Comparison of ENCODE assay signal across 8 mouse cellular contexts in the genomic region with DNA sequence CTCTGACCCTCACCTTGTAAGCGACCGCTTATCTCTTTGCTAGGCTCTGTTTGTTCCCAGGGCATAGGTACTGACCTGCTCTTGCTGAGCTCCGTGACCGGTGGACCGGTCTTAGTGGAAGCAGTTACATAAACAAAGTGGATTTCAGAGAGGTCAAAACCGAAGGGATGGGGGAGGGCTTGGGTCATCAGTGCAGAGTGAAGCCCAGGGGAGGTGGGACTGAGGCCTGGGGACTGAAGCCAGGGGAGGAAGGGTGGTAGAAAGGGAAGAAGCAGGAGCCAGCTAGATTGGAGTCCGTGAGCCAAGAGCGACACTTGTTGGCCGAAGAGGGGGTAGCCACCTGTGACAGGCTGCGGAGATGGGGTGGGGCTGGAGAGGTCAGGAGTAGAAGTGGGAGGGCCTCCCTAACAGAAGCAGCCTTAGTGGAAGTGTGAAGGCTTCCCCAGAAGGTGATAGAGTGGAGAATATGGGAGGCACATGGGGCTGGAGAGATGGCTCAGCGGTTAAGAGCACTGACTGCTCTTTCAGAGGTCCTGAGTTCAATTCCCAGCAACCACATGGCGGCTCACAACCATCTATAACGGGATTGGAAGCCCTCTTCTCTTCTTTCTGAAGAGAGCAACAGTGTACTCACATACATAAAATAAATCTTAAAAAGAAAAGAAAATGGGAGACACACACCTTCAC. TPM values are rescaled to one million over a fixed set of nuclear protein-coding genes. Genes with fewer than 3 reads are reported as not detected.
A peak's percentile ranks its signal among the peaks of the same experiment; 100 is the strongest.
DNase-seq lines count a peak whose midpoint lies in the region; ATAC-seq and TF ChIP-seq lines count a peak whose summit lies in the region.

No protein-coding gene starts in this region.

- H3K27ac ChIP-seq in forebrain, postnatal 0 days (ENCODE audit: low read depth, low read length): no peak overlapping the region
- H3K27ac ChIP-seq in hindbrain, embryonic 14.5 days: no peak overlapping the region
- 0 out of 2 replicates have a peak overlapping the region, but pooled peaks have one; percentile 19 for H3K27ac ChIP-seq in liver, embryonic 11.5 days (ENCODE audit: low read depth, low read length)

- no peaks in the 10 kb centered on the region for H3K36me3 ChIP-seq in forebrain, postnatal 0 days (ENCODE audit: insufficient read depth)
- H3K36me3 ChIP-seq in hindbrain, embryonic 14.5 days (replicated peaks; ENCODE audit: control insufficient read depth, insufficient read depth): no peaks in the 10 kb centered on the region
- H3K36me3 ChIP-seq in liver, embryonic 11.5 days (ENCODE audit: control insufficient read depth, insufficient read depth, low read length): no peaks in the 10 kb centered on the region

- peak; percentile 66 for TF ChIP-seq CTCF in forebrain, postnatal 0 days (IDR thresholded peaks at IDR 0.05; ENCODE audit: low read depth)

- ATAC-seq in forebrain, postnatal 0 days: peak; percentile 50
- ATAC-seq in hindbrain, embryonic 14.5 days (ENCODE audit: low FRiP score): peak; percentile 37; the same call in 1 of the 2 replicates
- peak; percentile 82 for ATAC-seq in liver, embryonic 11.5 days (replicated peaks; ENCODE audit: low FRiP score)

- no peaks in the 10 kb centered on the region for H3K9me3 ChIP-seq in forebrain, postnatal 0 days (ENCODE audit: low read length)
- no peaks in the 10 kb centered on the region for H3K9me3 ChIP-seq in hindbrain, embryonic 14.5 days (ENCODE audit: control insufficient read depth, low read length)
- no peaks in the 10 kb centered on the region for H3K9me3 ChIP-seq in liver, embryonic 11.5 days (ENCODE audit: control insufficient read depth, low read length)

- H3K4me1 ChIP-seq in forebrain, postnatal 0 days (ENCODE audit: insufficient read depth): no peaks in the 10 kb centered on the region
- no peaks in the 10 kb centered on the region for H3K4me1 ChIP-seq in hindbrain, embryonic 14.5 days (replicated peaks; ENCODE audit: control insufficient read depth, insufficient read depth, low read length)
- H3K4me1 ChIP-seq in liver, embryonic 11.5 days (replicated peaks; ENCODE audit: control insufficient read depth, insufficient read depth, low read length): peaks cover 23% of the 10 kb centered on the region

- H3K4me3 ChIP-seq in forebrain, postnatal 0 days (ENCODE audit: low read depth, low read length): no peak overlapping the region
- H3K4me3 ChIP-seq in hindbrain, embryonic 14.5 days (replicated peaks; ENCODE audit: low read length): no peak overlapping the region
- H3K4me3 ChIP-seq in liver, embryonic 11.5 days (ENCODE audit: low read depth, low read length): no peak overlapping the region

- DNase-seq in cerebellum, postnatal 14 days: peak; percentile 62 to 71
- no peak for DNase-seq in cerebellum, adult 9-11 months
- peak; percentile 80 for DNase-seq in adrenal gland, adult 2 months
- peak; percentile 40 for DNase-seq in forebrain, postnatal 0 days
- DNase-seq in hindbrain, embryonic 14.5 days (ENCODE audit: low spot score): peak; percentile 57
- peak; percentile 84 for DNase-seq in liver, embryonic 11.5 days (ENCODE audit: low spot score)
- DNase-seq in natural killer cell, adult 2 months (ENCODE audit: low spot score in 2 of 2): peak; percentile 76 to 79
- peak; percentile 76 for DNase-seq in thymus, postnatal 36 days

- WGBS in forebrain, postnatal 0 days: 46% methylated on average over 13 of the region's 13 CpGs
- WGBS in hindbrain, embryonic 14.5 days: 45% methylated on average over 13 of the region's 13 CpGs
- 29% methylated on average over 13 of the region's 13 CpGs for WGBS in liver, embryonic 11.5 days

- no peak overlapping the region for H3K9ac ChIP-seq in forebrain, postnatal 0 days
- H3K9ac ChIP-seq in hindbrain, embryonic 14.5 days: no peak overlapping the region
- H3K9ac ChIP-seq in liver, embryonic 11.5 days (ENCODE audit: low read depth, low read length): 0 out of 2 replicates have a peak overlapping the region, but pooled peaks have one; percentile 3

- H3K4me2 ChIP-seq in forebrain, postnatal 0 days (ENCODE audit: low read depth): no peak overlapping the region
- no peak overlapping the region for H3K4me2 ChIP-seq in hindbrain, embryonic 14.5 days (replicated peaks)
- no peak overlapping the region for H3K4me2 ChIP-seq in liver, embryonic 11.5 days

- H3K27me3 ChIP-seq in forebrain, postnatal 0 days (ENCODE audit: insufficient read depth, low read length): no peaks in the 10 kb centered on the region
- no peaks in the 10 kb centered on the region for H3K27me3 ChIP-seq in hindbrain, embryonic 14.5 days (ENCODE audit: control insufficient read depth, insufficient read depth, low read length)
- H3K27me3 ChIP-seq in liver, embryonic 11.5 days (replicated peaks; ENCODE audit: control insufficient read depth, insufficient read depth, low read length): no peaks in the 10 kb centered on the region

RNA-seq across cellular contexts. Expression of a gene that starts 22.6 kb away (rescaled TPM):
- total RNA-seq in adrenal gland, adult 2 months (2021): 100 to 1,000 TPM; 120 to 124 TPM
- polyA plus RNA-seq in adrenal gland, adult 2 months (2012; rRNA removed): 150 and 153 TPM in 2 replicates
- total RNA-seq in forebrain, postnatal 0 days (2014; rRNA removed): 8.7 and 14.6 TPM in 2 replicates
- polyA plus RNA-seq in forebrain, postnatal 0 days (2015; fragmentation: Nextera tagmentation; extraction: Ambion mirVana): 10.3 and 12.0 TPM in 2 replicates
- 6.4 and 7.8 TPM in 2 replicates for polyA plus RNA-seq in hindbrain, embryonic 14.5 days (2014; fragmentation: Nextera tagmentation; extraction: Ambion mirVana)
- polyA plus RNA-seq in liver, embryonic 11.5 days (2014; fragmentation: Nextera tagmentation; extraction: Ambion mirVana): 41.6 and 47.0 TPM in 2 replicates

RNA-seq across cellular contexts. Expression of a gene that starts 36.3 kb away (rescaled TPM):
- not detected for total RNA-seq in adrenal gland, adult 2 months (2021)
- not detected in 2 replicates for polyA plus RNA-seq in adrenal gland, adult 2 months (2012; rRNA removed)
- not detected in 2 replicates for total RNA-seq in forebrain, postnatal 0 days (2014; rRNA removed)
- polyA plus RNA-seq in forebrain, postnatal 0 days (2015; fragmentation: Nextera tagmentation; extraction: Ambion mirVana): not detected in 2 replicates
- polyA plus RNA-seq in hindbrain, embryonic 14.5 days (2014; fragmentation: Nextera tagmentation; extraction: Ambion mirVana): not detected in 2 replicates
- 0.11 TPM in 1 of 2 replicates, not detected in the other for polyA plus RNA-seq in liver, embryonic 11.5 days (2014; fragmentation: Nextera tagmentation; extraction: Ambion mirVana)

RNA-seq across cellular contexts. Expression of a gene that starts 36.4 kb away (rescaled TPM):
- total RNA-seq in adrenal gland, adult 2 months (2021): 10 to 100 TPM; 24.2 to 30.5 TPM
- polyA plus RNA-seq in adrenal gland, adult 2 months (2012; rRNA removed): 25.7 and 30.6 TPM in 2 replicates
- total RNA-seq in forebrain, postnatal 0 days (2014; rRNA removed): 35.5 and 38.8 TPM in 2 replicates
- 22.4 and 29.3 TPM in 2 replicates for polyA plus RNA-seq in forebrain, postnatal 0 days (2015; fragmentation: Nextera tagmentation; extraction: Ambion mirVana)
- 27.8 and 30.5 TPM in 2 replicates for polyA plus RNA-seq in hindbrain, embryonic 14.5 days (2014; fragmentation: Nextera tagmentation; extraction: Ambion mirVana)
- polyA plus RNA-seq in liver, embryonic 11.5 days (2014; fragmentation: Nextera tagmentation; extraction: Ambion mirVana): 11.5 and 11.8 TPM in 2 replicates

RNA-seq across cellular contexts. Expression of a gene that starts 39.0 kb away (rescaled TPM):
- not detected for total RNA-seq in adrenal gland, adult 2 months (2021)
- 0.88 and 1.6 TPM in 2 replicates for polyA plus RNA-seq in adrenal gland, adult 2 months (2012; rRNA removed)
- total RNA-seq in forebrain, postnatal 0 days (2014; rRNA removed): not detected in 2 replicates
- 0.16 and 0.74 TPM in 2 replicates for polyA plus RNA-seq in forebrain, postnatal 0 days (2015; fragmentation: Nextera tagmentation; extraction: Ambion mirVana)
- 0.50 and 0.53 TPM in 2 replicates for polyA plus RNA-seq in hindbrain, embryonic 14.5 days (2014; fragmentation: Nextera tagmentation; extraction: Ambion mirVana)
- polyA plus RNA-seq in liver, embryonic 11.5 days (2014; fragmentation: Nextera tagmentation; extraction: Ambion mirVana): 0.42 and 0.52 TPM in 2 replicates
